Comparison of ENCODE assay signal across 20 mouse cellular contexts in the genomic region with DNA sequence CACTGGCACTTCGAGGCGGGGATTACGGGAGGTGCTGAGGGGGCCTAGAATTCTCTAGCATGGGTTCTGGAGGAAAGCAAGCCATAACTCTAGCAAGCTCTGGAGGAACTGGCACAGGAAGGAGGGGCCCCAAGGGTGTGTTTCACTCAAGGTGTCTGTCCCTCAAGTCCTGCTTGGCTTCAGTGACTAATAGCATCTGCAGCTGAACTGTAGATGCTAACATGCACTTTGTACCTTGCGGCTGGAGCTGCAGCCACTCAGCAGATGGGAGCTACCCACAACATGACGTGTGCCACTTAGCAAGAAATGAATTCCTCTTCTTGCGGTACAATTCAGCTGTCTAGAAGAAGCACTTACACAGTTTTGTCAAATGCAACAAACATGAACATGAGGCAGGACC. TPM values are rescaled to one million over a fixed set of nuclear protein-coding genes. Genes with fewer than 3 reads are reported as not detected.
A peak's percentile ranks its signal among the peaks of the same experiment; 100 is the strongest.
DNase-seq lines count a peak whose midpoint lies in the region; ATAC-seq lines count a peak whose summit lies in the region.
"Had no signal": no experiment of that assay in that cellular context is flagged by ENCODE, and none has a peak within 500 bp of the region (broad histone marks: within the 10 kb centered on the region; RNA-seq: fewer than 3 reads in every experiment).

No protein-coding gene starts in this region.

- no peak overlapping the region for H3K9ac ChIP-seq in intestine, embryonic 14.5 days (ENCODE audit: low read length)
- no peak overlapping the region for H3K9ac ChIP-seq in midbrain, embryonic 16.5 days (ENCODE audit: low read depth, low read length)
- H3K9ac ChIP-seq: embryonic facial prominence, embryonic 12.5 days; forebrain, embryonic 12.5 days; heart, embryonic 12.5 days; hindbrain, embryonic 15.5 days had no signal

- no peak overlapping the region for H3K4me3 ChIP-seq in intestine, embryonic 14.5 days (ENCODE audit: low read depth, low read length)
- no peak overlapping the region for H3K4me3 ChIP-seq in midbrain, embryonic 16.5 days (ENCODE audit: low read depth, low read length)
- H3K4me3 ChIP-seq: embryonic facial prominence, embryonic 12.5 days; forebrain, embryonic 12.5 days; heart, embryonic 12.5 days; hindbrain, embryonic 15.5 days had no signal

- H3K4me1 ChIP-seq in intestine, embryonic 14.5 days (replicated peaks; ENCODE audit: control insufficient read depth, insufficient read depth, low read length) = no peaks in the 10 kb centered on the region
- H3K4me1 ChIP-seq in midbrain, embryonic 16.5 days (ENCODE audit: control insufficient read depth, insufficient read depth, low read length) = 0 out of 2 replicates have a peak, but pooled peaks cover 2% of the 10 kb centered on the region
- H3K4me1 ChIP-seq: embryonic facial prominence, embryonic 12.5 days; forebrain, embryonic 12.5 days; heart, embryonic 12.5 days; hindbrain, embryonic 15.5 days had no signal

- no peaks in the 10 kb centered on the region for H3K9me3 ChIP-seq in intestine, embryonic 14.5 days (ENCODE audit: control insufficient read depth, low read length)
- no peaks in the 10 kb centered on the region for H3K9me3 ChIP-seq in midbrain, embryonic 16.5 days (replicated peaks; ENCODE audit: control insufficient read depth, low read length, poor library complexity, severe bottlenecking)
- H3K9me3 ChIP-seq: embryonic facial prominence, embryonic 12.5 days; forebrain, embryonic 12.5 days; heart, embryonic 12.5 days; hindbrain, embryonic 15.5 days had no signal

- H3K27me3 ChIP-seq in intestine, embryonic 14.5 days (replicated peaks; ENCODE audit: control insufficient read depth, insufficient read depth, low read length) = no peaks in the 10 kb centered on the region
- H3K27me3 ChIP-seq in midbrain, embryonic 16.5 days (ENCODE audit: control insufficient read depth, insufficient read depth, low read depth, low read length) = no peaks in the 10 kb centered on the region
- H3K27me3 ChIP-seq: embryonic facial prominence, embryonic 12.5 days; forebrain, embryonic 12.5 days; hindbrain, embryonic 15.5 days had no signal

- DNase-seq in frontal cortex, postnatal 36 days (ENCODE audit: low spot score in 2 of 2) = peak; percentile 19 to 30
- no peak for DNase-seq in frontal cortex, adult 2 months (ENCODE audit: extremely low spot score in 1 of 2, low spot score in 1 of 2)
- DNase-seq in intestine, embryonic 14.5 days (ENCODE audit: low spot score) = no peak
- DNase-seq in large intestine, adult 2 months (ENCODE audit: low read depth, low spot score) = peak; percentile 60
- DNase-seq in gastrocnemius, postnatal 25 days = no peak
- no peak for DNase-seq in gastrocnemius, postnatal 4 days (ENCODE audit: low spot score in 2 of 2)
- DNase-seq: adrenal gland, postnatal 10 days; cerebellum, adult 11-12 months; cerebellum, adult 9-10 months; cerebellum, postnatal 25 days; gastrocnemius, postnatal 10 days had no signal

- WGBS in intestine, embryonic 14.5 days = 86% methylated on average over 6 of the region's 6 CpGs
- WGBS in large intestine, adult 2 months = 48% methylated on average over 6 of the region's 6 CpGs
- WGBS in midbrain, embryonic 16.5 days = 94% methylated on average over 6 of the region's 6 CpGs

- no peak overlapping the region for H3K27ac ChIP-seq in intestine, embryonic 14.5 days (ENCODE audit: low read depth)
- no peak overlapping the region for H3K27ac ChIP-seq in midbrain, embryonic 16.5 days (ENCODE audit: low read length)
- H3K27ac ChIP-seq: embryonic facial prominence, embryonic 12.5 days; forebrain, embryonic 12.5 days; hindbrain, embryonic 15.5 days had no signal

- H3K36me3 ChIP-seq in intestine, embryonic 14.5 days (ENCODE audit: control insufficient read depth, insufficient read depth, low read length) = no peaks in the 10 kb centered on the region
- no peaks in the 10 kb centered on the region for H3K36me3 ChIP-seq in midbrain, embryonic 16.5 days (ENCODE audit: control insufficient read depth, insufficient read depth, low read length)
- H3K36me3 ChIP-seq: embryonic facial prominence, embryonic 12.5 days; forebrain, embryonic 12.5 days; heart, embryonic 12.5 days; hindbrain, embryonic 15.5 days had no signal

- peak; percentile 53; the same call in 1 of the 2 replicates for ATAC-seq in intestine, embryonic 14.5 days (replicated peaks; ENCODE audit: low FRiP score, low TSS enrichment, low read depth)
- ATAC-seq in midbrain, embryonic 16.5 days = no peak
- ATAC-seq: forebrain, embryonic 16.5 days had no signal

- H3K4me2 ChIP-seq in intestine, embryonic 14.5 days (ENCODE audit: low read length) = no peak overlapping the region
- H3K4me2 ChIP-seq in midbrain, embryonic 16.5 days (ENCODE audit: low read length) = no peak overlapping the region
- H3K4me2 ChIP-seq: embryonic facial prominence, embryonic 12.5 days; forebrain, embryonic 12.5 days; heart, embryonic 12.5 days; hindbrain, embryonic 15.5 days had no signal

RNA-seq across cellular contexts. Expression of a gene that starts 18.7 kb away (rescaled TPM):
- polyA plus RNA-seq in frontal cortex, adult 2 months (2012; rRNA removed) = 0.32 and 0.34 TPM in 2 replicates
- polyA plus RNA-seq in intestine, embryonic 14.5 days (2014; fragmentation: Nextera tagmentation; extraction: Ambion mirVana) = 11.7 and 12.0 TPM in 2 replicates
- 6.7 and 11.8 TPM in 2 replicates for polyA plus RNA-seq in large intestine, adult 2 months (2012; rRNA removed)
- polyA plus RNA-seq in midbrain, embryonic 16.5 days (2015; fragmentation: Nextera tagmentation; extraction: Ambion mirVana) = 2.2 and 2.5 TPM in 2 replicates
- not detected for total RNA-seq in gastrocnemius, postnatal 25 days (2021)
- total RNA-seq in gastrocnemius, postnatal 4 days (2021) = not detected
- total RNA-seq: gastrocnemius, postnatal 10 days; heart, adult 8-10 months; heart, postnatal 25 days; MEL had no signal

Comparison
In these comparisons a context has a peak if more than half of its experiments do, and no peak if none do; other contexts are left out.
1. DNase-seq: peak in frontal cortex, postnatal 36 days (2 of 2) and large intestine, adult 2 months (single experiment); none in frontal cortex, adult 2 months (0 of 2), intestine, embryonic 14.5 days (single experiment), gastrocnemius, postnatal 25 days (single experiment) and gastrocnemius, postnatal 4 days (0 of 2).